Mouse (Mus musculus) thymus, adult 2 months (tissue): Measurements from ENCODE around the gene Sav1.

Experiments
- CTCF ChIP-seq: fragments of 200-500 bp; IDR thresholded peaks from 2 replicates; pipeline ENCODE4 v1.5.1; 2012; ENCODE audit warnings: mild to moderate bottlenecking, control low read depth, low read length, moderate library complexity, borderline replicate concordance; ENCODE audit not compliant: control insufficient read depth, poor library complexity, insufficient read depth; ENCODE audit errors: extremely low read depth
- POLR2A ChIP-seq: fragments of 200-500 bp; IDR thresholded peaks from 2 replicates; pipeline ENCODE4 v1.6.1; 2012; ENCODE audit warnings: mild to moderate bottlenecking, low read length, control low read depth, moderate library complexity; ENCODE audit not compliant: control insufficient read depth, poor library complexity, insufficient read depth; ENCODE audit errors: extremely low read depth

DNA sequence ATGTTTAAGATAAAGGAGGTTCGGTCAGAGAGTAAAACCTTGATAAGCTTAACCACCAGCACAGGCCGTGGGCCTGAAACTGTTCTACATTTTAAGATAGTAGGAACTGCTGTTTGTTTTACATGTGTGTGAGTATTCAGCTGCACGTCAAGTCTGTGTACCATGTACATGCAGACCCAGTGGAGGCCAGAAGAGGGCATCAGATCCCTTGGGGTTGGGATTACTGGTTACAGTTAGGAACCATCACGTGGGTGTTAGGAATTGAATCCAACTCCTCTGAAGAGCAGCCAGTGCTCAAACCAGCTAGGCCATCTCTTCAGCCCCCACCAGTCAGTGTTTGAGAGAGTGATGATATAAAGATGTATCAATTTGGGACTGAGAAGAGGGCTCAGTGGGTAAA is 24.3 kb downstream of the Sav1 start:
- no peak for TF ChIP-seq CTCF
- no peak for TF ChIP-seq POLR2A
